Mouse (Mus musculus) spleen, postnatal 36 days (tissue): Measurements from ENCODE around the gene Zfp971.
"Not testable (repeated sequence)": the region's sequence is repeated elsewhere in the genome, so short reads cannot be mapped to it uniquely, and the experiment has no call there.

Experiments
- DNase-seq, 2 experiments: peaks; one replicate each; pipeline ENCODE4 v3.0.0; 2022; ENCODE audit warnings: low spot score in 2 of 2, mixed read lengths in 1 of 2

The Zfp971 gene

GRCm38 (mm10) chr2:178023011-178023611 lies at the start of gene Zfp971:
Gene Zfp971, plus strand, starts transcription at chr2:178023284.
- peak; percentile 46 to 58 for DNase-seq

DNA sequence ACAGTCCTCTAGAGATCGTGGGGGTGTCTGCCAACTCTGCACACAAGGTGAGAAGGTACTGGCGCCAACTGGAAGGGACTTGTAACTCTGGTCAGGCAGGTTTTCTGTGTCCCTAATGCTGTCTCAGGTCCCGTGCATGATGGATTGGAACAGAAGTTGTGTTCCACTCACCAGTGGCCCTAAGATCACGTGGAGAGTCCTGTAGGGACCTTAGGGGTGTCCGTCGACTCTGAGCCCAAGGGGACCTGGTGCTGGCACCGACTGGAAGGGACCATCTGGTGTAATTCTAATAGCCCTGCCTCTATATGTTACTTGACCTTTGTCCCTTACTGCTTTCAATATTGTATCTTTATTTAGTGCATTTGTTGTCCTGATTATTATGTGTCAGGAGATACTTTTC lies 48.3 kb upstream of the Zfp971 start:
- DNase-seq = not testable (repeated sequence)

GRCm38 (mm10) chr2:178019486-178019885 lies 3.6 kb upstream of the Zfp971 start:
- not testable (repeated sequence) for DNase-seq

DNA sequence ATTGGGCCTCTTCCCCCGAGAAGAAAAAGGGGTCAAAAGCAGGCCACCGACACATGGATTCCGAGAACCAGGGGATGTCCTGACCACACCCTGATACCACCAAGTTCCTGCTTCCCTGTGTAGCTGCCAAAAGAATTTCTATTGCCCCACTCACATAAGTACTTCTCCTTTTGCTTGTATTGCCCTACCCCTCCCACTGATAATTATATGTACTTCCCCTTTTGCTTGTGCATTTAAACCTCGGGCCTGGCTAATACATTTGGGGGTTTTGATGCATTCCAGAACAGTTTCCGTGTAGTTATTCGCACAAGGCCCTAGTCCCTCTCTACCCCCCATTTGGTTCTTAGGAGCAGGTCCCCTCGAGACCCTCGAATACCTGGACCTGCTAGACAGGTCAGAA lies 2.3 kb upstream of the Zfp971 start:
- peak; percentile 59 to 60 for DNase-seq

- not testable (repeated sequence) for DNase-seq
These were observed 777 bp downstream of the Zfp971 start for GRCm38 (mm10) chr2:178023861-178024260.

GRCm38 (mm10) chr2:178027601-178028000 lies 4.5 kb downstream of the Zfp971 start:
- not testable (repeated sequence) for DNase-seq

GRCm38 (mm10) chr2:178058195-178058594 lies 35.1 kb downstream of the Zfp971 start:
- DNase-seq = peak; percentile 36 to 42

- DNase-seq = not testable (repeated sequence)
These were observed 55.2 kb downstream of the Zfp971 start, which contains the start of gene Zfp931 for GRCm38 (mm10) chr2:178078166-178078717. Gene Zfp931, minus strand, starts transcription at chr2:178078476.
